Mouse (Mus musculus): ENCODE measurements at regions not wholly inside any gene's neighbourhood (a gene's known extent, or its start where the extent isn't known, plus 50 kb on each side); places are given as distances from the start of the nearest gene placed in this dataset.
"Not testable (repeated sequence)": the region's sequence is repeated elsewhere in the genome, so short reads cannot be mapped to it uniquely, and the experiment has no call there.

- in situ Hi-C loops (cut with MboI, MseI) = not testable (repeated sequence)
Measured at GRCm38 (mm10) chr17:10150403-10150689, 169.3 kb downstream of the Qk start.

GRCm38 (mm10) chr17:10149682-10150402, 169.8 kb downstream of the Qk start:
- in situ Hi-C loops (cut with MboI, MseI) = no loop called here

- in situ Hi-C loops (cut with MboI, MseI) = no loop called here
Measured at GRCm38 (mm10) chr17:10147106-10147505, 172.5 kb downstream of the Qk start.

GRCm38 (mm10) chr17:10146576-10146975, 173.1 kb downstream of the Qk start:
- in situ Hi-C loops (cut with MboI, MseI) = no loop called here

- in situ Hi-C loops (cut with MboI, MseI) = no loop called here
Measured at GRCm38 (mm10) chr17:10138847-10139246, 180.8 kb downstream of the Qk start.

- in situ Hi-C loops (cut with MboI, MseI) = no loop called here
Measured at GRCm38 (mm10) chr17:10138374-10138773, 181.3 kb downstream of the Qk start.

GRCm38 (mm10) chr17:10135111-10135510, 184.5 kb downstream of the Qk start:
- in situ Hi-C loops (cut with MboI, MseI) = no loop called here

- in situ Hi-C loops (cut with MboI, MseI) = no loop called here
Measured at GRCm38 (mm10) chr17:10128591-10128990, 191.1 kb downstream of the Qk start.

GRCm38 (mm10) chr17:10122411-10122810, 197.2 kb downstream of the Qk start:
- in situ Hi-C loops (cut with MboI, MseI) = no loop called here

- in situ Hi-C loops (cut with MboI, MseI) = no loop called here
Measured at GRCm38 (mm10) chr17:10112118-10112517, 207.5 kb downstream of the Qk start.

- in situ Hi-C loops (cut with MboI, MseI) = no loop called here
Measured at GRCm38 (mm10) chr17:10110375-10110675, 209.3 kb downstream of the Qk start.

GRCm38 (mm10) chr17:10109511-10110374, 209.9 kb downstream of the Qk start:
- in situ Hi-C loops (cut with MboI, MseI) = no loop called here

- in situ Hi-C loops (cut with MboI, MseI) = no loop called here
Measured at GRCm38 (mm10) chr17:10105299-10105698, 214.4 kb downstream of the Qk start.

GRCm38 (mm10) chr17:10098199-10098598, 221.5 kb downstream of the Qk start:
- in situ Hi-C loops (cut with MboI, MseI) = no loop called here

GRCm38 (mm10) chr17:10097691-10098090, 222.0 kb downstream of the Qk start:
- in situ Hi-C loops (cut with MboI, MseI) = no loop called here

GRCm38 (mm10) chr17:10095841-10096301, 223.8 kb downstream of the Qk start:
- in situ Hi-C loops (cut with MboI, MseI) = no loop called here

GRCm38 (mm10) chr17:10094108-10094521, 225.5 kb downstream of the Qk start:
- in situ Hi-C loops (cut with MboI, MseI) = no loop called here

- in situ Hi-C loops (cut with MboI, MseI) = no loop called here
Measured at GRCm38 (mm10) chr17:10093437-10094107, 226.1 kb downstream of the Qk start.

GRCm38 (mm10) chr17:10087192-10087886, 232.3 kb downstream of the Qk start:
- in situ Hi-C loops (cut with MboI, MseI) = no loop called here

GRCm38 (mm10) chr17:10086558-10086957, 233.1 kb downstream of the Qk start:
- in situ Hi-C loops (cut with MboI, MseI) = no loop called here

GRCm38 (mm10) chr17:10086132-10086531, 233.5 kb downstream of the Qk start:
- in situ Hi-C loops (cut with MboI, MseI) = no loop called here

- in situ Hi-C loops (cut with MboI, MseI) = no loop called here
Measured at GRCm38 (mm10) chr17:10081721-10082120, 237.9 kb downstream of the Qk start.

All from regulatory T cell (primary cell).